Mouse (Mus musculus): ENCODE data around the gene Klhl34.

Gene Klhl34

GRCm38 (mm10) chrX:157818207-157818920, at the start of gene Klhl34:
Klhl34 (plus strand) TSS chrX:157818435.
- DNase-seq (ENCODE audit: low read depth, low spot score) = no peak

GRCm38 (mm10) chrX:157801669-157802068, 16.6 kb upstream of the Klhl34 start:
- no peak for DNase-seq (ENCODE audit: low read depth, low spot score)

DNA sequence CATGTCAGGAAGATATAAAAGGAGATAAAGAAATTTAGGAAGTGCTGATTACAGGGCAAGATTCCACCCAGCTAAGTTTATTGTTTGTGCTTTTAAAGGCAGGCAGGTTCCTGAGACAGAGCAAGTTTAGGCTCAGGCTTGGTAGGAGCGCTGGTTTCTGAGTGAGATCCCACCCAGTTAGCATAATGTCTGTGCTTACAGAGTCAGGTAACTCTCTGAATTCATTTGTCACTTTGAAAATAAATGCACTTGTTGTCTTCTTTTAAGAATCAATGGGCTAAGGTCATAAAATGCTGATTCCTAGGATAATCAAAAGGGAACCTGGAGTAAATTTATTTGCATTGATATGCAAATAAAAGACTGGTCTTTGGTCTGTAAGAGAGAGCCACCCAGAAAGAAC, 8.5 kb upstream of the Klhl34 start:
- DNase-seq (ENCODE audit: low read depth, low spot score) = no peak

- no peak for DNase-seq (ENCODE audit: low read depth, low spot score)
These were observed 546 bp upstream of the Klhl34 start for GRCm38 (mm10) chrX:157817571-157818206.

- DNase-seq (ENCODE audit: low read depth, low spot score) = no peak
These were observed 656 bp downstream of the Klhl34 start for GRCm38 (mm10) chrX:157818921-157819260.

DNA sequence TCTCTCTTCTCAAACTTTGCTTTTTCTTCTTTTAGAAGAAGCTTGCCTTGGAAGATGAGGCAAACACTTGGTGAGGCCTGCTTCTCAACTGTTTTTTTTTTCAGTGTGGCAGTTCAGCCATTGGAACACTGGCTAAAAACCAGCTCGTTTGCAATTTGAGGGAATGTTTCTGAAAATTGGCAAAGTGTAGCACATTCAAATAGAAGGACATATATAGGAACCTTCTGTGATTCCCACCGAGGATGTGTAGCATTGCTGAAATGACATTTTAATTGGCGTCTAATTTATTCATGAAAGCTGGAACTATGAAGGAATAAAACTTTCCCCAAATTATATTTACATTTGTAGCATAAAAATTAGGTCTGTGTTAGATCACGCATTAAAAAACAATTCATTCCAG, 11.7 kb downstream of the Klhl34 start:
- DNase-seq (ENCODE audit: low read depth, low spot score) = no peak

Measured in embryo, embryonic 11.5 days (tissue).